Mouse (Mus musculus): ENCODE results near the gene Guca1b.

DNA sequence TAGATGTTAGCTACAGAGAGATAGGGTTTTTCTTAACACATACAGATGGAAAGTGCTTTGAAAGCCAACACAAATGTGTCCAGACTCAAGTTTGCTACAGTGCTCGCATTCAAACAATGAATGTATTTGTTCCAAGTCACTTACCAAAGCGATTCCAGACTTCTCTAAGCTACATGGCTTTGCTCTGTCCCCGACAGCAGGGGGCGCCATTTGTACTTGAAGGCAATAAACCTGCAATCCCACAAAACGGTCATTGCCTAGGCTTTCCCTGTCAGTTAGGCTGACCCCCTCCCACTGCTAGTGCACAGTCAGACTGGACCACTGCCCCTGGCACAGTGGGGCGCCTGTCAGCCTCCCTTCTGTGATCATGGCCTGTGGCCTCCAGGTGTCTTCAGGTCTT, 25.2 kb upstream of the Guca1b start:
- TF ChIP-seq KAT2A (conservative IDR thresholded peaks at IDR 0.05; ENCODE audit: low read depth, low read length): no peak
- TF ChIP-seq CTCF (IDR thresholded peaks at IDR 0.05 in 2 of 3, conservative IDR thresholded peaks at IDR 0.05 in 1 of 3; ENCODE audit: control insufficient read depth in 1 of 3, insufficient read depth in 1 of 3, low read depth in 2 of 3, low read length in 3 of 3, poor library complexity in 1 of 3, severe bottlenecking in 1 of 3): peak; percentile 66 to 83 (median 79)
- TF ChIP-seq MYC (IDR thresholded peaks at IDR 0.05; ENCODE audit: low read depth, low read length): no peak
- no peak for TF ChIP-seq POLR2A (IDR thresholded peaks at IDR 0.05; ENCODE audit: control insufficient read depth in 1 of 2, insufficient read depth in 1 of 2, low read depth in 1 of 2, low read length in 2 of 2, poor library complexity in 1 of 2)
- TF ChIP-seq CHD1 (IDR thresholded peaks at IDR 0.05; ENCODE audit: low read depth, low read length): no peak
- no peak for TF ChIP-seq GATA1 (IDR thresholded peaks at IDR 0.05; ENCODE audit: low read depth, low read length)
- no peak for TF ChIP-seq MXI1 (IDR thresholded peaks at IDR 0.05; ENCODE audit: low read depth, low read length)
- TF ChIP-seq MAX (IDR thresholded peaks at IDR 0.05; ENCODE audit: low read length): no peak
- no peak for TF ChIP-seq USF2 (IDR thresholded peaks at IDR 0.05; ENCODE audit: borderline replicate concordance in 1 of 2, insufficient read depth in 1 of 2, low read depth in 1 of 2, low read length in 2 of 2)
- TF ChIP-seq USF1 (IDR thresholded peaks at IDR 0.05; ENCODE audit: low read depth, low read length): no peak
- no peak for TF ChIP-seq TCF12 (IDR thresholded peaks at IDR 0.05; ENCODE audit: low read depth, low read length)
- TF ChIP-seq JUND (IDR thresholded peaks at IDR 0.05; ENCODE audit: low read depth, low read length): no peak
- no peak for TF ChIP-seq ZC3H11A (IDR thresholded peaks at IDR 0.05; ENCODE audit: low read depth, low read length)

All from MEL (cell line).